Mouse (Mus musculus) thymus, adult 2 months (tissue): ENCODE data around the gene Vmn1r3.
"Not testable (repeated sequence)": the region's sequence is repeated elsewhere in the genome, so short reads cannot be mapped to it uniquely, and the experiment has no call there.

Source experiments
- CTCF ChIP-seq: fragments of 200-500 bp; IDR thresholded peaks from 2 replicates; pipeline ENCODE4 v1.5.1; 2012; ENCODE audit warnings: mild to moderate bottlenecking, control low read depth, low read length, moderate library complexity, borderline replicate concordance; ENCODE audit not compliant: control insufficient read depth, poor library complexity, insufficient read depth; ENCODE audit errors: extremely low read depth
- POLR2A ChIP-seq: fragments of 200-500 bp; IDR thresholded peaks from 2 replicates; pipeline ENCODE4 v1.6.1; 2012; ENCODE audit warnings: mild to moderate bottlenecking, low read length, control low read depth, moderate library complexity; ENCODE audit not compliant: control insufficient read depth, poor library complexity, insufficient read depth; ENCODE audit errors: extremely low read depth

- not testable (repeated sequence) for TF ChIP-seq CTCF, POLR2A
These were observed 9.4 kb downstream of the Vmn1r3 start for GRCm38 (mm10) chr4:3175756-3176155.
